Mouse (Mus musculus): ENCODE data around the gene Plcg2. TPM values are rescaled to one million over a fixed set of nuclear protein-coding genes. Genes with fewer than 3 reads are reported as not detected.

Plcg2 gene
- polyA plus RNA-seq, 2 experiments = 3.2 to 3.6 TPM

DNA sequence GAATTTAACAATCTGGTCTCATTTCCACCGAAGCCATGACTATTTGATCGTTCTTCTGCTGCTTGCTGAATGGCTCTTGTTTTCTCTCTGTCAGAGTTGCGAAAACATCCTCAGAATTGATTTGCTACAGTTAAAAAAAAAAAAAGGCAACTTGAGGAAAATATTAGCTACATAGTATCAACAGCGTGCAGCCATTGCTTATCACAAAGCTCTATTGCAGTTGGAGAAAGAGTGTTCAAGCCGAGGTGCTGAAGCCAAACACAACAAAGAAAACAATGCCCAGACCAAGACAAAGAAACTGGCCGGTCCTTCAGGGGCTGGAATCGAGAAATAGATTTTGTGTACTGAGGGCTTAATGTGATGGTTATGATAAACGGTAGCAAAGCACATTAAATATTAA, 47.0 kb downstream of the Plcg2 start:
- TF ChIP-seq POLR2A (IDR thresholded peaks at IDR 0.05; ENCODE audit: borderline replicate concordance, extremely low read depth, insufficient read depth, insufficient read length) = no peak
- H3K27ac ChIP-seq (replicated peaks; ENCODE audit: low read depth, low read length) = no peak overlapping the region
- no peak overlapping the region for H3K9ac ChIP-seq (ENCODE audit: low read depth, low read length, severe bottlenecking)
- no peak overlapping the region for H3K4me2 ChIP-seq (replicated peaks; ENCODE audit: low read depth, low read length, severe bottlenecking)
- WGBS = 89% methylated on average over 8 of the region's 8 CpGs
- no peak overlapping the region for H3K4me3 ChIP-seq (replicated peaks; ENCODE audit: low read length)
- no peaks in the 10 kb centered on the region for H3K4me1 ChIP-seq (ENCODE audit: control insufficient read depth, insufficient read depth, low read length)
- ATAC-seq (ENCODE audit: low FRiP score, low read depth) = no peak
- H3K27me3 ChIP-seq (ENCODE audit: control insufficient read depth, insufficient read depth, low read length) = no peaks in the 10 kb centered on the region
- H3K9me3 ChIP-seq (ENCODE audit: control insufficient read depth, low read length) = no peaks in the 10 kb centered on the region
- no peak for DNase-seq (ENCODE audit: low spot score)
- no peaks in the 10 kb centered on the region for H3K36me3 ChIP-seq (ENCODE audit: control insufficient read depth, insufficient read depth, low read length)

- Histone ChIP-seq H3K9me3 (ENCODE audit: control insufficient read depth, low read length) (no peaks in the 10 kb centered on the region), H3K27ac (replicated peaks; ENCODE audit: low read depth, low read length) (no peak overlapping the region), H3K4me1 (ENCODE audit: control insufficient read depth, insufficient read depth, low read length) (no peaks in the 10 kb centered on the region), H3K4me2 (replicated peaks; ENCODE audit: low read depth, low read length, severe bottlenecking) (no peak overlapping the region), H3K36me3 (ENCODE audit: control insufficient read depth, insufficient read depth, low read length) (no peaks in the 10 kb centered on the region), H3K27me3 (ENCODE audit: control insufficient read depth, insufficient read depth, low read length) (no peaks in the 10 kb centered on the region), H3K4me3 (replicated peaks; ENCODE audit: low read length) (no peak overlapping the region), H3K9ac (ENCODE audit: low read depth, low read length, severe bottlenecking) (no peak overlapping the region)
- 80% methylated on average over 5 of the region's 5 CpGs for WGBS
- TF ChIP-seq POLR2A (IDR thresholded peaks at IDR 0.05; ENCODE audit: borderline replicate concordance, extremely low read depth, insufficient read depth, insufficient read length) = no peak
- no peak for ATAC-seq (ENCODE audit: low FRiP score, low read depth)
- no peak for DNase-seq (ENCODE audit: low spot score)
These were observed 48.3 kb downstream of the Plcg2 start for GRCm38 (mm10) chr8:117546386-117546785.

GRCm38 (mm10) chr8:117547945-117548344, 49.9 kb downstream of the Plcg2 start:
- ATAC-seq (ENCODE audit: low FRiP score, low read depth) (no peak), DNase-seq (ENCODE audit: low spot score) (no peak)
- H3K4me2 ChIP-seq (replicated peaks; ENCODE audit: low read depth, low read length, severe bottlenecking) = no peak overlapping the region
- no peaks in the 10 kb centered on the region for H3K36me3 ChIP-seq (ENCODE audit: control insufficient read depth, insufficient read depth, low read length)
- TF ChIP-seq POLR2A (IDR thresholded peaks at IDR 0.05; ENCODE audit: borderline replicate concordance, extremely low read depth, insufficient read depth, insufficient read length) = no peak
- no peaks in the 10 kb centered on the region for H3K27me3 ChIP-seq (ENCODE audit: control insufficient read depth, insufficient read depth, low read length)
- WGBS = 80% methylated on average over 5 of the region's 5 CpGs
- H3K9me3 ChIP-seq (ENCODE audit: control insufficient read depth, low read length) = no peaks in the 10 kb centered on the region
- no peaks in the 10 kb centered on the region for H3K4me1 ChIP-seq (ENCODE audit: control insufficient read depth, insufficient read depth, low read length)
- no peak overlapping the region for H3K27ac ChIP-seq (replicated peaks; ENCODE audit: low read depth, low read length)
- no peak overlapping the region for H3K9ac ChIP-seq (ENCODE audit: low read depth, low read length, severe bottlenecking)
- no peak overlapping the region for H3K4me3 ChIP-seq (replicated peaks; ENCODE audit: low read length)

GRCm38 (mm10) chr8:117548453-117548852, 50.4 kb downstream of the Plcg2 start:
- Histone ChIP-seq H3K9ac (ENCODE audit: low read depth, low read length, severe bottlenecking) (no peak overlapping the region), H3K36me3 (ENCODE audit: control insufficient read depth, insufficient read depth, low read length) (no peaks in the 10 kb centered on the region), H3K4me1 (ENCODE audit: control insufficient read depth, insufficient read depth, low read length) (no peaks in the 10 kb centered on the region), H3K4me3 (replicated peaks; ENCODE audit: low read length) (no peak overlapping the region), H3K27me3 (ENCODE audit: control insufficient read depth, insufficient read depth, low read length) (no peaks in the 10 kb centered on the region), H3K4me2 (replicated peaks; ENCODE audit: low read depth, low read length, severe bottlenecking) (no peak overlapping the region), H3K9me3 (ENCODE audit: control insufficient read depth, low read length) (no peaks in the 10 kb centered on the region), H3K27ac (replicated peaks; ENCODE audit: low read depth, low read length) (no peak overlapping the region)
- no peak for ATAC-seq (ENCODE audit: low FRiP score, low read depth)
- DNase-seq (ENCODE audit: low spot score) = no peak
- whole genome bisulfite sequencing = 72% methylated on average over 4 of the region's 4 CpGs
- TF ChIP-seq POLR2A (IDR thresholded peaks at IDR 0.05; ENCODE audit: borderline replicate concordance, extremely low read depth, insufficient read depth, insufficient read length) = no peak

DNA sequence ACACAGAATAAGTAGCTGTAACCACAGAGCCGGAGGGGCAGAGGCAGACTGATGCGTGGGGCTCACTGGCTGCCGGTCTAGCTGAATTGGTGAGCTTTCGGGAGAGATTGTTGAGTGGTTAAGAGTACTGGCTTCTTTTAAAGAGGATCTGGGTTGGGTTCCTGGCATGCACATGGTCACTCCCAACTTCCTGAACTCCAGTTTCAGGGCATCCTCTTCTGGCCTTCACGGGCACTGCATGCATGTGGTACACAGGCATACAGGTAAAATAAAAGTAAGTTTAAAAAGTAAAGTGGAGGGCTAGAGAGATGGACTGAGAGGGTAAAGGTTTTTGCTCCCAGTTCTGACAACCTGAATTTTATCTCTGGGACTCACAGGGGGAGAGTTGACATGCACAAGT, 52.4 kb downstream of the Plcg2 start:
- no peaks in the 10 kb centered on the region for H3K27me3 ChIP-seq (ENCODE audit: control insufficient read depth, insufficient read depth, low read length)
- H3K36me3 ChIP-seq (ENCODE audit: control insufficient read depth, insufficient read depth, low read length) = no peaks in the 10 kb centered on the region
- no peak overlapping the region for H3K27ac ChIP-seq (replicated peaks; ENCODE audit: low read depth, low read length)
- no peak for DNase-seq (ENCODE audit: low spot score)
- H3K4me3 ChIP-seq (replicated peaks; ENCODE audit: low read length) = no peak overlapping the region
- ATAC-seq (ENCODE audit: low FRiP score, low read depth) = no peak
- H3K9ac ChIP-seq (ENCODE audit: low read depth, low read length, severe bottlenecking) = no peak overlapping the region
- 88% methylated on average over 5 of the region's 5 CpGs for WGBS
- no peak for TF ChIP-seq POLR2A (IDR thresholded peaks at IDR 0.05; ENCODE audit: borderline replicate concordance, extremely low read depth, insufficient read depth, insufficient read length)
- H3K9me3 ChIP-seq (ENCODE audit: control insufficient read depth, low read length) = no peaks in the 10 kb centered on the region
- no peaks in the 10 kb centered on the region for H3K4me1 ChIP-seq (ENCODE audit: control insufficient read depth, insufficient read depth, low read length)
- no peak overlapping the region for H3K4me2 ChIP-seq (replicated peaks; ENCODE audit: low read depth, low read length, severe bottlenecking)

DNA sequence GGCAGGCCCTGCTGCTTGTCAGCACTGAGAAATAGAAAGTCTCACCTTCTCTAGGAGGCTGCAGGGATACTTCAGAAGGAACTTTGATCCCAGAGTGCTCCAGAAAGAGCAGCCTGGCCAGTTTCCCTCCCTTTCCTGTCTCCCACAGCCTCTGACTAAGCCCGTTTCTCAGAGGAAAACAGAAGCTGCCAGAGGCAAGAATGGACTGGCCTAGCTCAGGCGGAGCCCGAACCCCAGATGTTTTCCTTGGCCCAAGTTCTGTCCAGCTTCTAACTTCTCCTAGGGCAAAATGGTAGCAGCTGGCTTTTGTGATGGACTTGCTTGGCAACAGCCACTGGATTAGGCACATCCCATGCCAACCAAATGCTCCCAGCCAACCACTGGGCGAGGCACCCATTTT, 62.9 kb downstream of the Plcg2 start:
- no peak for DNase-seq (ENCODE audit: low spot score)
- no peak for TF ChIP-seq POLR2A (IDR thresholded peaks at IDR 0.05; ENCODE audit: borderline replicate concordance, extremely low read depth, insufficient read depth, insufficient read length)
- Histone ChIP-seq H3K4me1 (ENCODE audit: control insufficient read depth, insufficient read depth, low read length) (peaks cover 3% of the 10 kb centered on the region; the same call in 1 of the 2 replicates), H3K27ac (replicated peaks; ENCODE audit: low read depth, low read length) (no peak overlapping the region), H3K36me3 (ENCODE audit: control insufficient read depth, insufficient read depth, low read length) (no peaks in the 10 kb centered on the region), H3K9ac (ENCODE audit: low read depth, low read length, severe bottlenecking) (no peak overlapping the region), H3K9me3 (ENCODE audit: control insufficient read depth, low read length) (no peaks in the 10 kb centered on the region), H3K4me2 (replicated peaks; ENCODE audit: low read depth, low read length, severe bottlenecking) (no peak overlapping the region), H3K27me3 (ENCODE audit: control insufficient read depth, insufficient read depth, low read length) (no peaks in the 10 kb centered on the region), H3K4me3 (replicated peaks; ENCODE audit: low read length) (no peak overlapping the region)
- no peak for ATAC-seq (ENCODE audit: low FRiP score, low read depth)
- 64% methylated on average over 4 of the region's 4 CpGs for WGBS
